Mouse (Mus musculus): ENCODE results near the gene Mndal.
"Not testable (repeated sequence)": the region's sequence is repeated elsewhere in the genome, so short reads cannot be mapped to it uniquely, and the experiment has no call there.

The Mndal gene

DNA sequence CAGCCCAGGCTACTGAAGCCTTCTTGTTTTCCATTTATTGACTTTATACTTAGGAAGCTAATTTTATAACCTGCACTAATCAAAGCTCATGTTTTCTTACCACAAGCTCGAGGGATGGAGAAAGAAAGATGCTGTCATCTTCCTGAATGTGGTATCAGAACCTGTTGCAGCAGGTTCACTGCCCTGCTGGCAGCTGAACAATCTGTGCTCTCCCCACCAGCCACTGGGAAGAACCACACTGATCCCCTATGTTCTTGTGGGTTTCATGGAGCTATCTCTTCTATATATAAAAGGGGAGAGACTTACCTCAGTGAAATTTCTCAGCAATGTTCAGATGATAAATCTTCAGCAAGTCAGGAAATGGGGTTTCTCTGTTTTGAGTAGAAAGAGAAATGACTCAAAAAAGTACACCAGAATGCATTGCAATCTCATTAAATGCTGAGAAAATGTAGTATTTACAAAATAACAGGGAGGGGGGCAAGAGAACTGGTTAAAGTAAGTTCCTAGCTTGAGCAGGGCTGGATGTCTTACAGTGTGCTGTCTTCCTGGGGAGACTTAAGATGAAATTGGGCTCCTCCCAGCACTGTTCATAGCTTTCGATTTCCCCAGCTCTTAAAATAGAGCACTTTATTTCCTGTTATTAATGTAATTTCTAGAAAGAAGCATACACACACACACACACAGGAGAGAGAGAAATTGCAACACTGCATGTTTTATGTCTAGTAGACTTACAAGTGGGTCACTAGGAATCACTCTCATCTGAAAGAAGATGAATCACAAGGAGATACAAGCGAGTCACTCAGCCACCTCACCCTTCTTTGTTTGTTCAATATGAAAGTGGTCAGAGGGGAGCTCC, at the start of gene Mndal, which contains the start of gene Ifi203:
Mndal (minus strand) TSS at position 568 of the 856 bp plus-strand sequence.
Ifi203 (minus strand) TSS at position 749 of the 856 bp plus-strand sequence.
- DNase-seq (ENCODE audit: inconsistent ontology term): not testable (repeated sequence)

DNA sequence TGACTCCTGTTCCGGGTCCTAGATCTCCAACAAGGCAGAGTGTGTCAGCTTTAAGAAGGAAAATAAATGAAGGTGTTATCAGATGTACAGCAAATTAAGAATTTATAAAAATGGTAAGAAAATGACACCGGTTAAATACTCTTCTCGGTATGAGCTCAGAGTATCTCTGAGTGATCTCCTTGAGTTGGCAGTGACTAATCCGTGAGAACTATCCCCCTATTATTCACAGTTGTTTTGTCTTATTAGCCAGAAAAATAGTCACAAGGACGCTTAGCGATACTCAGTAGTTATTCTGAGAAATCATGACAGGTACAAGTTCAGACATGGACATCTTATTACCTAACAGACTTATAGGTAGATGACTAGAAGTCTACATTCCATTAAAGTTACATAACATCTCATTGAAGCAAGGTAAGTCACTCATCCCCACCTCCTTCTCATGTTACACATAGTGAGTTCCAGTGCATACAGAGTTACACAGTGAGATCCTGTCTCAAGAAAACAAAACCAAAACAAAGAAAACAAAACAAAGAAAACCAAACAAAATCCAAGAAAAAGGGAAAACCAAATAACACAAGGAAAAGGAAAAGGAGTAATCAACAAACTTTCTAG, 40.5 kb upstream of the Mndal start, which contains the start of gene Ifi202b:
Ifi202b (minus strand) TSS at position 51 of the 612 bp plus-strand sequence.
- DNase-seq (ENCODE audit: inconsistent ontology term): not testable (repeated sequence)

- DNase-seq (ENCODE audit: inconsistent ontology term): not testable (repeated sequence)
Observed at GRCm38 (mm10) chr1:173981038-173981437, 38.7 kb upstream of the Mndal start.

GRCm38 (mm10) chr1:173977622-173978021, 35.3 kb upstream of the Mndal start:
- DNase-seq (ENCODE audit: inconsistent ontology term): no peak

DNA sequence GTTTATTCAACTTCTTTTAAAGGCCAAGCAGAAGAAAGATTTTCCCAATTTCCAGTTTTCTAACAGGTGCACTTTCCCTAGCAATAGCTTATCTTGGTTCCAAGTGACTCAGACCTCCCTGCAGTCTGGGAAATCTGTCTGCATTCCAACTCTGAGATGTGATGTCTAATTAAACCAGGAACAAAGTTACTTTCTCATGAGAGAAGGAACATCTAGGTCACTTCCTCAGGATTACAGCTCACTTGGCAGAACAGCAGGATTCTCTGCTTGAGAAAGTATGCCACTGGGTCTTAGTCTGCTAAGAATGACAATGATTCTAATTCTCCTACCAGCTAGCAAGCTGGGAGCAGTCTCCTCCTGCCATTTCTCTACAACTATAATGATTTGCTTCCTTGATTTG, 30.8 kb upstream of the Mndal start:
- DNase-seq (ENCODE audit: inconsistent ontology term): peak; percentile 90

GRCm38 (mm10) chr1:173961491-173961890, 19.2 kb upstream of the Mndal start:
- not testable (repeated sequence) for DNase-seq (ENCODE audit: inconsistent ontology term)

DNA sequence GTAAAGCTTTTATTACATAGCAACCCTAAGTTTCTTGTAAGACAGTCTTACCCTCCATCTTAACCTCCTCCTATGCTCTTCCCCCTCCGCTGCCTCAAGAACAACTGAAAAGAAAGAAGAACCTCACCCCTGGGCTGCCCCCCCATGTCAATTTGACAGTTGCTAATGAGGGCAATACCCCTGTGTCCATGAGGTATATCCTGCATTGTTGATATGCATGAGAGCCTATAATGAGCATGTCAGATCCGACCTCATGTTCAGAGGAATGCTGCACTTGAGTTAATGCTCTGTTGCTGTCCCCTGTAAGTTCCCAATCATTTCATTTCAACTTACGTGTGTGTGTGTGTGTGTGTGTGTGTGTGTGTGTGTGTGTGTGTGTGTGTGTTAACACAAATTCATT, 17.7 kb upstream of the Mndal start:
- DNase-seq (ENCODE audit: inconsistent ontology term): not testable (repeated sequence)

- not testable (repeated sequence) for DNase-seq (ENCODE audit: inconsistent ontology term)
Observed at GRCm38 (mm10) chr1:173955839-173956527, 13.7 kb upstream of the Mndal start.

- DNase-seq (ENCODE audit: inconsistent ontology term): no peak
Observed at GRCm38 (mm10) chr1:173955071-173955796, 12.9 kb upstream of the Mndal start.

DNA sequence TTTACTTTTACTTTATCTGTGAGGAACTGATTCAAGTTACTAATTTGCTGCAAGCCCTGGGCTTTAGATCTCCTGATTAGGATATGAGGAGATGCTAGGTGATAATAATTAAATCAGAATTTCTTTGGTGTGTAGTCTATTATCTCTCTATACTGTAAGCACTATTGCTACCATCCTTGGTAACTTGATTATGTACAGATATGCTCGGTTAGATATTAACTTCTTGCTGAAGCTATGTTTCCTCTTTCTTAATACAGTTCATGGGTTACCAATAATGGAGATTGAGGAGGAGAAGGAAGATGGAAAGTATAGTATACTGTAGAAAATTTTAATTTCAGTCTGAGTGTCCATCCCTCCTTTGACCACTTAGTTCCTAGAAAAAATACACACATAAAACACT, 11.3 kb upstream of the Mndal start:
- no peak for DNase-seq (ENCODE audit: inconsistent ontology term)

- DNase-seq (ENCODE audit: inconsistent ontology term): not testable (repeated sequence)
Observed at GRCm38 (mm10) chr1:173949044-173949443, 6.8 kb upstream of the Mndal start.

GRCm38 (mm10) chr1:173942780-173943066, 432 bp upstream of the Mndal start:
- peak; percentile 34 for DNase-seq (ENCODE audit: inconsistent ontology term)

DNA sequence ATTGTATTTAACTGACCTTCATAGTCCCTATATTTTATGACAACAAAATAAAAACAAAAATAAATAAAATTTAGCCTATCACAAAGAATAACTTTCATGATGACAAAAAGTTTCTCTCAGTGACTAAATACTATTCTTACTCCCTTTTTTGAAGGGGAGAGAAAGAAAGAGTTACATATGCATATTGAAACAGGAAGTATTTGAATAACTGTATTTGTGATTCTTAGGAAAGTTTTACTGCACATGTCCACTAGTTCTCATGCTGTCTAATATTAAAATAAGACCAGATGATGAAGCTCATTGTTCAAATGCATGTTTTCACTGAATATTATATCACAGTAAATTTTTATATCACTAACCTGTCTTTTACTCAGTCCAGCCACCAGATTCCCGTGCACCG, 769 bp downstream of the Mndal start:
- DNase-seq (ENCODE audit: inconsistent ontology term): not testable (repeated sequence)

GRCm38 (mm10) chr1:173919279-173919678, 23.0 kb downstream of the Mndal start:
- DNase-seq (ENCODE audit: inconsistent ontology term): not testable (repeated sequence)

- no peak for DNase-seq (ENCODE audit: inconsistent ontology term)
Observed at GRCm38 (mm10) chr1:173914559-173914958, 27.7 kb downstream of the Mndal start.

GRCm38 (mm10) chr1:173913256-173913791, 29.0 kb downstream of the Mndal start:
- peak; percentile 55 for DNase-seq (ENCODE audit: inconsistent ontology term)

DNA sequence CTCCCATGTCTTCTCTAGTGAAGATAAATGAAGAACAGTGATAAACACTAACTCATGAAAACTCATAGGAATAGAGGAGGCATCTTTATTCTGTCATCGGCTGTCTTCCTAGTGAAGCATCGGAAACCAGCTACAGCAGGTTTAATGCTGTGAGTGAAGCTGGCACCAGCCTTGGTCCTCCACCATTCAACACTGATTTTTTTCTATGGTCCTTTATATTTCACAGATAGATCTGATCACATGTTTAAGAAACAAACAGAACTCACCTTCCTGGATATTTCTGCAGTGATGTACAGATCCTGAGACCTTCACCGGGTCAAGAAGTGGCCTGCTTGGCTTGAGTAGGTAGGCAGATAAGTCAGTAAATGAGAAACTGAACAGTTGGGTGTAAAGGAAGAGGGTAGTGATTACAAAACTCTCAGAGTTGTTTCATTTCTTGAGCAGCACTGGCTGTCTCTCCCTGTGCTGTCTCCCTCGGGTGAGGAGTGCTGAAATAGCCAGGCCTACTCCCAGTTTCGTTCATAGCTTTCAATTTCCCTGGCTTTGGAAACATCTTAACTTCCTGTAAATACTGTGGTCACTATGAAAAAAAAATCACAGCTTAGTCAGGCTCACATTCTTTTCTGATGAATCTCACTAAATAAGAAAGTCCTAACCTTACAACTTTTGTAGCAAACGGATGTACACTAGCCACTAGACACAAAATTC, 29.6 kb downstream of the Mndal start, which contains the start of gene Ifi211:
Ifi211 (minus strand) TSS at position 499 of the 708 bp plus-strand sequence.
- DNase-seq (ENCODE audit: inconsistent ontology term): peak; percentile 73

DNA sequence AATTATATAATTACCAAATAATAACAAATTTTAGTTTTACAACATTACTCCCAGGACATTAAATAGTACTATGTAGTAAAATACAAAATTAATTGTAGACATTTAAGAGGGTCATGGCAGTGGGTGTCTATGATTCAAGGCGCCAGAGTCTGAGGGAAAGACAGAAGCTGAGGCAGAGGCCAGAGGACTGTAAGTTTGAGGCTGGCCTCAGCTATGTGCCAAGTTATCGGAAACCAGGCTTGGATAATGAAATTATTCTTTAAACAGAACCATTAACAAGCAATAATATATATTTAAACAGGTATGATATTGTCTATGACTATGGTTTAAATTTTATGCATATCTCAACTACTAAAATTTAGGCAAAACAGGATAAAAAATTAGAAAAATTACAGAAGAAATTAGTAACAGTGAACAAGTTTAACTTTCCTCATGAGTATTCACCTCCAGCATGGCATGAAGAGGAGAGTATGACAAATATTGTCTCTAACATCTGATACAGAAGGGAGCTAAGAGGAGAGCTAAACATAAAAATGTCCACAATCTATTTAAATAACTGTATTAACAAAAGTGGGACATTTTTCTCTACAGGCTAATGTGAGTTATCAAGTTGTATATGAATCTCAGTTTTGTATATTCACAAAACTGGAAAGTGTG, 30.4 kb downstream of the Mndal start:
- DNase-seq (ENCODE audit: inconsistent ontology term): no peak

- DNase-seq (ENCODE audit: inconsistent ontology term): not testable (repeated sequence)
Observed at GRCm38 (mm10) chr1:173908390-173908789, 33.9 kb downstream of the Mndal start.

DNA sequence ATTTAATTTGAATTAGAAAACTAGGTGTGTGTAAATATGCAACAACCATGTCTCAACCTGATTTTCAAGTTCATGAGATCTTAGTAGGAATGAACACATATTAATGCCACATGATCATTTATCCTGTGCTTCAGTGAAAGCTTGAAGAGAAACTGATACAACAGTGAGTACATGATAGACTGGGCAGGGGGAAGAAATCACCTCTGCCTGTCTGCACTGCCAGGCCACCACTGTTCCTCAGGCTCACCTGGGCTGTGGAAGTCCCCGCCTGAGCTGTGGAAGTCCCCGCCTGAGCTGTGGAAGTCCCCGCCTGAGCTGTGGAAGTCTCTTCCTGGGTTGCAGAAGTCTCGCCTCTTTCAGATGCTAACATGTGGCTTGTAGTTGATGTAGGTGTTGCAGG, 36.4 kb downstream of the Mndal start:
- DNase-seq (ENCODE audit: inconsistent ontology term): not testable (repeated sequence)

All from Muller cell, postnatal 12 days (primary cell).